9 mouse cellular contexts compared by ENCODE assay signal in genomic region chr1:98094811-98095245, GRCm38 (mm10). TPM values are rescaled to one million over a fixed set of nuclear protein-coding genes. Genes with fewer than 3 reads are reported as not detected.
A peak's percentile ranks its signal among the peaks of the same experiment; 100 is the strongest.
DNase-seq lines count a peak whose midpoint lies in the region; ATAC-seq lines count a peak whose summit lies in the region.
"Had no signal": no experiment of that assay in that cellular context is flagged by ENCODE, and none has a peak within 500 bp of the region (broad histone marks: within the 10 kb centered on the region; RNA-seq: fewer than 3 reads in every experiment).

No protein-coding gene starts in this region.

- no peaks in the 10 kb centered on the region for H3K9me3 ChIP-seq in erythroblast, embryonic 14.5 days (ENCODE audit: control insufficient read depth, low read length)
- no peaks in the 10 kb centered on the region for H3K9me3 ChIP-seq in heart, embryonic 13.5 days
- no peaks in the 10 kb centered on the region for H3K9me3 ChIP-seq in stomach, embryonic 16.5 days (replicated peaks; ENCODE audit: control insufficient read depth, low read length)

- no peak for ATAC-seq in erythroblast, adult 5-6 weeks (replicated peaks; ENCODE audit: low FRiP score, poor library complexity, severe bottlenecking)
- ATAC-seq in heart, embryonic 13.5 days (ENCODE audit: extremely low read depth, insufficient number of reproducible peaks, low FRiP score, low TSS enrichment) = no peak
- peak; percentile 41 for ATAC-seq in megakaryocyte, adult 5-6 weeks (ENCODE audit: poor library complexity, severe bottlenecking)
- ATAC-seq in stomach, embryonic 16.5 days (ENCODE audit: insufficient read depth, low FRiP score) = peak; percentile 49

- WGBS in heart, embryonic 13.5 days = under 1% methylated on average over 20 of the region's 20 CpGs
- under 1% methylated on average over 20 of the region's 20 CpGs for WGBS in stomach, embryonic 16.5 days

- peaks cover 23% of the 10 kb centered on the region for H3K27me3 ChIP-seq in erythroblast, embryonic 14.5 days (ENCODE audit: control insufficient read depth)
- no peaks in the 10 kb centered on the region for H3K27me3 ChIP-seq in heart, embryonic 13.5 days (replicated peaks)
- H3K27me3 ChIP-seq in stomach, embryonic 16.5 days (ENCODE audit: control insufficient read depth, insufficient read depth, low read length) = no peaks in the 10 kb centered on the region

- DNase-seq in CD4-positive helper T cell, adult 2 months (ENCODE audit: low read depth, low spot score) = peak; percentile 3
- DNase-seq in cerebellum, postnatal 10 days = peak; percentile 54 to 60
- DNase-seq in kidney, postnatal 4 days = peak; percentile 39 to 65

- peak overlapping the region; percentile 66 for H3K4me3 ChIP-seq in erythroblast, embryonic 14.5 days (replicated peaks)
- peak overlapping the region; percentile 89 for H3K4me3 ChIP-seq in heart, embryonic 13.5 days
- H3K4me3 ChIP-seq in stomach, embryonic 16.5 days (replicated peaks; ENCODE audit: low read length) = peak overlapping the region; percentile 86

- peak overlapping the region; percentile 70 for H3K4me2 ChIP-seq in heart, embryonic 13.5 days
- peak overlapping the region; percentile 82 for H3K4me2 ChIP-seq in stomach, embryonic 16.5 days (ENCODE audit: low read depth, low read length)

- peak overlapping the region; percentile 94 for H3K9ac ChIP-seq in heart, embryonic 13.5 days
- H3K9ac ChIP-seq in stomach, embryonic 16.5 days (ENCODE audit: low read length) = peak overlapping the region; percentile 90

- H3K27ac ChIP-seq in heart, embryonic 13.5 days (replicated peaks) = peak overlapping the region; percentile 93
- H3K27ac ChIP-seq in stomach, embryonic 16.5 days (ENCODE audit: low read length) = peak overlapping the region; percentile 82

- H3K36me3 ChIP-seq in erythroblast, embryonic 14.5 days (ENCODE audit: control insufficient read depth) = no peaks in the 10 kb centered on the region
- no peaks in the 10 kb centered on the region for H3K36me3 ChIP-seq in heart, embryonic 13.5 days
- H3K36me3 ChIP-seq in stomach, embryonic 16.5 days (ENCODE audit: control insufficient read depth, insufficient read depth, low read length) = no peaks in the 10 kb centered on the region

- H3K4me1 ChIP-seq in erythroblast, embryonic 14.5 days (ENCODE audit: control insufficient read depth) = peaks cover 11% of the 10 kb centered on the region
- H3K4me1 ChIP-seq in heart, embryonic 13.5 days = peaks cover 20% of the 10 kb centered on the region
- H3K4me1 ChIP-seq in stomach, embryonic 16.5 days (ENCODE audit: control insufficient read depth, insufficient read depth, low read length) = no peaks in the 10 kb centered on the region; the same call in 1 of the 2 replicates

RNA-seq across cellular contexts. Expression of gene Pam, which starts 0.6 kb away (rescaled TPM):
- 0.12 TPM in 1 of 2 replicates, not detected in the other for polyA plus RNA-seq in erythroblast, embryonic 14.5 days (2012)
- 5.0 and 10.4 TPM in 2 replicates for total RNA-seq in erythroblast, adult 5-6 weeks (2015; ENCODE audit: low replicate concordance)
- total RNA-seq in erythroblast, adult 5-6 weeks (2017; ENCODE audit: low replicate concordance) = 22.6 and 33.3 TPM in 2 replicates
- polyA plus RNA-seq in heart, embryonic 13.5 days (2015; fragmentation: Nextera tagmentation; extraction: Ambion mirVana) = 340 and 404 TPM in 2 replicates
- total RNA-seq in megakaryocyte, adult 5-6 weeks (2015) = 6.6 and 6.8 TPM in 2 replicates
- total RNA-seq in megakaryocyte, adult 5-6 weeks (2017) = 15.4 and 24.4 TPM in 2 replicates
- 50.3 and 50.6 TPM in 2 replicates for polyA plus RNA-seq in stomach, embryonic 16.5 days (2015; fragmentation: Nextera tagmentation; extraction: Ambion mirVana)
- total RNA-seq: MEL had no signal

Comparison
In these comparisons a context has a peak if more than half of its experiments do, and no peak if none do; other contexts are left out.
1. ATAC-seq: peak in megakaryocyte, adult 5-6 weeks (single experiment) and stomach, embryonic 16.5 days (single experiment); none in erythroblast, adult 5-6 weeks (single experiment) and heart, embryonic 13.5 days (single experiment).
2. DNase-seq: peak in every context shown above with its lines; median percentile 57 in cerebellum, postnatal 10 days; 52 in kidney, postnatal 4 days; 3 in CD4-positive helper T cell, adult 2 months.
3. RNA of gene Pam, which starts 0.6 kb away (polyA plus RNA-seq): 340 to 404 TPM in heart, embryonic 13.5 days and 50.3 to 50.6 TPM in stomach, embryonic 16.5 days; 0.12 TPM in erythroblast, embryonic 14.5 days; every median in the first group is over 10 times any median in the second.
4. Peak in every context shown above with its lines, with median percentiles within 50 percentile points of each other: H3K4me3 ChIP-seq.